Mouse (Mus musculus): ENCODE data around the gene Mef2a. TPM values are rescaled to one million over a fixed set of nuclear protein-coding genes. Genes with fewer than 3 reads are reported as not detected.

The Mef2a gene
- 16.7 and 22.4 TPM in 2 replicates for polyA plus RNA-seq (2016; fragmentation: Nextera tagmentation; extraction: Ambion mirVana)

GRCm38 (mm10) chr7:67372729-67373583, at the start of gene Mef2a:
Gene Mef2a (minus strand): TSS chr7:67372858.
- peak within 1 kb of the TSS; percentile 99 for H3K27ac ChIP-seq
- under 1% methylated on average over 83 of the region's 89 CpGs for WGBS
- DNase-seq (ENCODE audit: low spot score), result peak; percentile 96
- peak within 1 kb of the TSS; percentile 97 for H3K4me3 ChIP-seq
- H3K9me3 ChIP-seq (replicated peaks), result no peaks in the 10 kb centered on the region
- no peaks in the 10 kb centered on the region for H3K27me3 ChIP-seq (ENCODE audit: low read depth, poor library complexity, severe bottlenecking)
- no peaks in the 10 kb centered on the region for H3K36me3 ChIP-seq
- H3K4me1 ChIP-seq, result peaks cover 21% of the 10 kb centered on the region

- Histone ChIP-seq H3K9me3 (replicated peaks) (no peaks in the 10 kb centered on the region), H3K27me3 (ENCODE audit: low read depth, poor library complexity, severe bottlenecking) (no peaks in the 10 kb centered on the region), H3K4me3 (no peak overlapping the region), H3K4me1 (peaks cover 11% of the 10 kb centered on the region; the same call in 1 of the 2 replicates), H3K27ac (peak overlapping the region; percentile 21; the same call in 1 of the 2 replicates), H3K36me3 (no peaks in the 10 kb centered on the region)
- DNase-seq (ENCODE audit: low spot score), result no peak
- WGBS, result 80% methylated on average over 12 of the region's 12 CpGs
These were observed 49.0 kb upstream of the Mef2a start for GRCm38 (mm10) chr7:67421476-67422186.

DNA sequence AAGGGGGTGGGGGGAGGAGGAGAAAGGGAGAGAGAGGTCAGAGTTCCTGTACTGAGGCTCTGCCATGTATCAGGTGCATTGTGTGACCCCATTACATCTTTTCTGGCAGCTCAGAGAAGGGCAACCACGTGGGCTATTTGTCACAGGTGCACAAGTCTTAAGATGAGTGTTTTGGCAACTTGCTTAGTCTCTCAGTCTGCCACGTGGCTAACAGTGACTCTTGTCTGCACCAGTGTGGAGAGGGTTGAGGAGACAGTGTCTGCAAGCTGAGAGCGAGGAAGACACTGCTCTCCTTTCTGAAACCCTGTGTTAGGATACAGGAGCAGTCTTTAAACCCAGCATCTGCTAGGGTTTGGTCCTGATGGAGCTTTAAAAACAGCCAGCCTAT, 48.4 kb upstream of the Mef2a start:
- Histone ChIP-seq H3K36me3 (no peaks in the 10 kb centered on the region), H3K27ac (peak overlapping the region; percentile 21; the same call in 1 of the 2 replicates), H3K9me3 (replicated peaks) (no peaks in the 10 kb centered on the region), H3K4me1 (peaks cover 11% of the 10 kb centered on the region; the same call in 1 of the 2 replicates), H3K27me3 (ENCODE audit: low read depth, poor library complexity, severe bottlenecking) (no peaks in the 10 kb centered on the region), H3K4me3 (no peak overlapping the region)
- DNase-seq (ENCODE audit: low spot score), result no peak
- WGBS, result 70% methylated on average over 3 of the region's 3 CpGs

DNA sequence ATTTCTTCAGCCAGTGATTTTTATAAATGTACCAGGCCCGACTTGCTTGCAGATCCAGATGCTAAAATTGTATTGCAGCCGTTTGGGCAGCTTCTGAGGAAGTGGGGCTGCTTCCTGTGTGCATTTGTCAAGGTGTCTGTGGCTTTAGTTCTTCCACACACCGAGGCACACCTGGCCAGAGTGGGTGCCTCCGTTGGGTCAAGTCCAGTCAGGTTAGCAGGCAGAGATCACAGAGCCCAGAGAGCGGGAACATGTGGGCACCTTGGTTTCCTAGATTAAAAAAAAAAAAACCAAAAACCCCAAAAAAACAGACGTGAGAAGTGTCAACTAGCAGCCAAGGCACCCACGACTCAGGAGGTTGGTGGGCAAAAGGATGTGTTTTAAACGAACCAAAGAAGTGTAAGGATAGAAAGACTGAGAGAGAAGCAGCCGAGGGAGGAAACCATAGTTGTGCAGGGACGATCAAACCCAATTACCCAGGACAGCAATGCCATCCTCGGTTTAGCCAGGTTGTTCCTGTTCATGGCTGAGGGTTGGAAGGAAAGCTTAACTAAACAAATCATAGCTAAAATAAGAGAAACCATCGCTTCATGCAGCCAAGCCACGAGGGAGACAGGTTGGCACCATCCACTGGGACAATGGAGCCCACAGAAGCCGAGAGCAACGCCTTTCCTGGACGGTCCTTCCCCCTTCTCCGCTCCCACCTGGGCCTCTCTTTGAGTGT, 47.1 kb upstream of the Mef2a start:
- no peaks in the 10 kb centered on the region for H3K27me3 ChIP-seq (ENCODE audit: low read depth, poor library complexity, severe bottlenecking)
- H3K4me3 ChIP-seq, result no peak overlapping the region
- H3K27ac ChIP-seq, result no peak overlapping the region
- H3K4me1 ChIP-seq, result peaks cover 11% of the 10 kb centered on the region; the same call in 1 of the 2 replicates
- 88% methylated on average over 17 of the region's 17 CpGs for WGBS
- H3K36me3 ChIP-seq, result no peaks in the 10 kb centered on the region
- DNase-seq (ENCODE audit: low spot score), result no peak
- H3K9me3 ChIP-seq (replicated peaks), result no peaks in the 10 kb centered on the region

DNA sequence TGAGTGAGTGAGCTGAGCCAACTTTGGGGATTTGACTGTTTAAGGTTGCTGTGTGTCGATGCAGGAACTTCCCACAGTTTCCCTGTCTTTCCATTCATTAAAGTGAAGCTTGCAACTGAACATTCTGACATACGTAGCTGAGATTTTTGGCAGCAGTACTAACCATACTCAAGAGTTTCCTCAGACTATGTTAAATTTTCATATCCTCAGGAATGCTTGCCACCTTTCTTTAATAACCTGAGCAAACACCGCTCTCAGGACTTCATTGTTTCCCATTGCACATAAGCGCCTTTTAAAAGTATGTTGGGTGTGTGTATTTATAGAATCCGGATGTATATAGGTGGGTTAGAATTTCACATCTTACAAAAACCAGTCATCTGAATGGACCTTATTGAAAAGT, 45.5 kb upstream of the Mef2a start:
- Histone ChIP-seq H3K4me1 (peaks cover 11% of the 10 kb centered on the region; the same call in 1 of the 2 replicates), H3K27me3 (ENCODE audit: low read depth, poor library complexity, severe bottlenecking) (no peaks in the 10 kb centered on the region), H3K4me3 (no peak overlapping the region), H3K27ac (no peak overlapping the region), H3K9me3 (replicated peaks) (no peaks in the 10 kb centered on the region), H3K36me3 (no peaks in the 10 kb centered on the region)
- 97% methylated on average over 5 of the region's 5 CpGs for WGBS
- DNase-seq (ENCODE audit: low spot score), result no peak

- no peak overlapping the region for H3K27ac ChIP-seq
- no peaks in the 10 kb centered on the region for H3K36me3 ChIP-seq
- H3K4me3 ChIP-seq, result no peak overlapping the region
- H3K4me1 ChIP-seq, result no peaks in the 10 kb centered on the region
- no peak for DNase-seq (ENCODE audit: low spot score)
- no peaks in the 10 kb centered on the region for H3K27me3 ChIP-seq (ENCODE audit: low read depth, poor library complexity, severe bottlenecking)
- no peaks in the 10 kb centered on the region for H3K9me3 ChIP-seq (replicated peaks)
- 88% methylated on average over 8 of the region's 8 CpGs for WGBS
These were observed 42.1 kb upstream of the Mef2a start for GRCm38 (mm10) chr7:67414766-67415165.

GRCm38 (mm10) chr7:67412686-67413085, 40.0 kb upstream of the Mef2a start:
- H3K4me3 ChIP-seq, result no peak overlapping the region
- no peaks in the 10 kb centered on the region for H3K36me3 ChIP-seq
- no peak overlapping the region for H3K27ac ChIP-seq
- H3K27me3 ChIP-seq (ENCODE audit: low read depth, poor library complexity, severe bottlenecking), result no peaks in the 10 kb centered on the region
- no peaks in the 10 kb centered on the region for H3K9me3 ChIP-seq (replicated peaks)
- WGBS, result 87% methylated on average over 10 of the region's 10 CpGs
- H3K4me1 ChIP-seq, result no peaks in the 10 kb centered on the region
- DNase-seq (ENCODE audit: low spot score), result no peak

- Histone ChIP-seq H3K4me1 (no peaks in the 10 kb centered on the region), H3K27me3 (ENCODE audit: low read depth, poor library complexity, severe bottlenecking) (no peaks in the 10 kb centered on the region), H3K27ac (no peak overlapping the region), H3K36me3 (no peaks in the 10 kb centered on the region), H3K4me3 (no peak overlapping the region), H3K9me3 (replicated peaks) (no peaks in the 10 kb centered on the region)
- WGBS, result 92% methylated on average over 2 of the region's 2 CpGs
- no peak for DNase-seq (ENCODE audit: low spot score)
These were observed 34.4 kb upstream of the Mef2a start for GRCm38 (mm10) chr7:67407019-67407418.

- no peaks in the 10 kb centered on the region for H3K9me3 ChIP-seq (replicated peaks)
- H3K36me3 ChIP-seq, result no peaks in the 10 kb centered on the region
- no peak overlapping the region for H3K27ac ChIP-seq
- no peak overlapping the region for H3K4me3 ChIP-seq
- no peaks in the 10 kb centered on the region for H3K27me3 ChIP-seq (ENCODE audit: low read depth, poor library complexity, severe bottlenecking)
- DNase-seq (ENCODE audit: low spot score), result no peak
- WGBS, result 90% methylated on average over 2 of the region's 2 CpGs
- H3K4me1 ChIP-seq, result no peaks in the 10 kb centered on the region
These were observed 31.5 kb upstream of the Mef2a start for GRCm38 (mm10) chr7:67404176-67404575.

DNA sequence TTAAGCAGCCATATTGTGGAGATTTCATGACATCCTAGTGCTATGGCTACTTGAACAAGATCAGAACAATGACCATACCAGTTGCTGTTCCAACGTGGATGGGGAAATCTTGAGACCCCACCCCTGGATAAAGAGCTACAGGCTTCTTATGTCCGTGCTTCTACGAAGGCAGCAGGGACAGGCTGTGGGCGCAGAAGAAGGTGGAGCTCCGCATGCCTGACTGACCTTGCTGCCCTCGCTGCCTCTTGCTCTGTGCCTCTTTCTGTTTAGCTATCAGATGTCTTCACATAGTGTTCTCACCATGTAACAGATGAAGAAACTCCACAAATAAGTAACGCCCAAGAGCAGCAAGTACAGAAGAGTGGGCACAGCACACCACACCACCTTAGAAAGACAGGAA, 29.7 kb upstream of the Mef2a start:
- Histone ChIP-seq H3K4me1 (no peaks in the 10 kb centered on the region), H3K27ac (no peak overlapping the region), H3K36me3 (no peaks in the 10 kb centered on the region), H3K27me3 (ENCODE audit: low read depth, poor library complexity, severe bottlenecking) (no peaks in the 10 kb centered on the region), H3K9me3 (replicated peaks) (no peaks in the 10 kb centered on the region), H3K4me3 (no peak overlapping the region)
- 82% methylated on average over 7 of the region's 7 CpGs for WGBS
- DNase-seq (ENCODE audit: low spot score), result no peak

GRCm38 (mm10) chr7:67401379-67401778, 28.7 kb upstream of the Mef2a start:
- Histone ChIP-seq H3K36me3 (no peaks in the 10 kb centered on the region), H3K4me1 (no peaks in the 10 kb centered on the region), H3K27ac (no peak overlapping the region), H3K9me3 (replicated peaks) (no peaks in the 10 kb centered on the region), H3K27me3 (ENCODE audit: low read depth, poor library complexity, severe bottlenecking) (no peaks in the 10 kb centered on the region), H3K4me3 (no peak overlapping the region)
- DNase-seq (ENCODE audit: low spot score), result no peak
- WGBS, result 69% methylated on average over 5 of the region's 5 CpGs

DNA sequence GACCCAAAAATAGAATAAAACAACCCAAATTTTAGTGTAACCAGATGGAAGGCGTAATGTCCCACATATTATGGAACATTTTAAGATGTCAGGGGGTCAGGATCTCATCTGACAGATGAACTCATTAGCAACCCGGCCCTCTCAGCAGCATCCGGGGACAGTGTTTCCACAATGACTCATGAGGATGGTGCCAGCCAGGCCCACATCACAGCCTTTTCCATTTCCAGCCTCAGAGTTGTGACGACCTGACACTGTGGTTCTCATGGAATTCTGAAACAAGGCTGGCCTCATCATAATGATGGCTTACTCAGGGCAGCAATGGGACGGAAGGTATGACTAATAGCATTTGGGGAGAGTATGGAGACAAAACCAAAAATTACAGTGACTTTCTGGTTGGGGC, 18.1 kb upstream of the Mef2a start:
- no peak for DNase-seq (ENCODE audit: low spot score)
- 80% methylated on average over 5 of the region's 5 CpGs for WGBS
- Histone ChIP-seq H3K27me3 (ENCODE audit: low read depth, poor library complexity, severe bottlenecking) (no peaks in the 10 kb centered on the region), H3K27ac (no peak overlapping the region), H3K9me3 (replicated peaks) (no peaks in the 10 kb centered on the region), H3K36me3 (no peaks in the 10 kb centered on the region), H3K4me3 (no peak overlapping the region), H3K4me1 (no peaks in the 10 kb centered on the region)

- H3K27ac ChIP-seq, result no peak overlapping the region
- no peaks in the 10 kb centered on the region for H3K36me3 ChIP-seq
- WGBS, result 83% methylated on average over 7 of the region's 7 CpGs
- H3K4me1 ChIP-seq, result no peaks in the 10 kb centered on the region
- no peak overlapping the region for H3K4me3 ChIP-seq
- no peaks in the 10 kb centered on the region for H3K27me3 ChIP-seq (ENCODE audit: low read depth, poor library complexity, severe bottlenecking)
- DNase-seq (ENCODE audit: low spot score), result no peak
- H3K9me3 ChIP-seq (replicated peaks), result no peaks in the 10 kb centered on the region
These were observed 17.4 kb upstream of the Mef2a start for GRCm38 (mm10) chr7:67390095-67390494.
